8 mouse cellular contexts compared by ENCODE assay signal in the genomic region with DNA sequence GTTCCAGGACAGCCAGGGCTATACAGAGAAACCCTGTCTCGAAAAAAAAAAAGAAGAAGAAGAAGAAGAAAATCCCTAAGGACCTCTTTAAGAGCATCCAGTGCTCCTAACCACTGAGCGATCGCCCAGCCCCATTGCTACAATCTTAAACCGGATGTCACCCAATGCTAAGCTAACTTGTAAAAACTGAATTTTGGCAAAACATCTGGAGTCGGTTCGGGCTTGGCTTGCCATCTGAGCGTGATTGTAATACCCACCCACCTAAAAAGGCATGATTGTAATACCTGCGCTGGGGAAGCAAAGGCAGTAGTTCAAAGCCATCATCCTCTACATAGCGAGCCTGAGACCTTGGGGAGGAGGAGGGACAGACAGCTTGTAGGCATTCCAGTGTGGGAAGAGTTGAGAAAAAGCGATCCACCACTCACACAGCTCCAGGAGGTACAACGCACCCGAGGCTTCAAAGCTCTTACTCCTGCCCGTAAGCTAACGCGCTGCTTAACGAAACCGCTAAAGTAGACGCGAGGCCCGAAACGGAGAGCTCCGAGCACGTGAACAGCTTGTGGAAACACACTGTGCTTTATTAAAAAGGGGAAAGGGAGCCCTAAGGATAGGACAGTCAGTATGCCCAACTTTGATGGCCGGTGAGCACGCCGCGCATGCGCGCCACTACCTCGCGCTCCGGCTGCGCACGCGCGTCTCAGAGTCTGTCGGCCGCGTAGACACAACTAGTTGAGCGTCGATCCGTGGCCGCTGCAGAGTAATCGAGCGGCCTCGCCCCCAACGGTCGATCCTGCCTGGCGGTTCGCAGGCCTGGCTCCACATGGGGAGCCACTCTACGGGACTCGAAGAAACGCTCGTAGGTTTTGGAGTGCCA. TPM values are rescaled to one million over a fixed set of nuclear protein-coding genes. Genes with fewer than 3 reads are reported as not detected.
A peak's percentile ranks its signal among the peaks of the same experiment; 100 is the strongest.
DNase-seq lines count a peak whose midpoint lies in the region; ATAC-seq lines count a peak whose summit lies in the region.

A gene (plus strand): TSS at position 705 of the 874 bp plus-strand sequence.

- H3K4me1 ChIP-seq in hindbrain, embryonic 16.5 days (ENCODE audit: control insufficient read depth, insufficient read depth, low read depth, low read length): peaks cover 21% of the 10 kb centered on the region

- peak within 1 kb of the TSS; percentile 85 for H3K27ac ChIP-seq in hindbrain, embryonic 16.5 days (ENCODE audit: low read depth, low read length)
- peak within 1 kb of the TSS; percentile 56 for H3K27ac ChIP-seq in macrophage

- peak; percentile 94 for ATAC-seq in hindbrain, embryonic 16.5 days

- no peaks in the 10 kb centered on the region for H3K9me3 ChIP-seq in hindbrain, embryonic 16.5 days (ENCODE audit: control insufficient read depth, low read length)

- peak within 1 kb of the TSS; percentile 88 for H3K4me2 ChIP-seq in hindbrain, embryonic 16.5 days (ENCODE audit: low read length)

- under 1% methylated on average over 54 of the region's 54 CpGs for WGBS in hindbrain, embryonic 16.5 days
- under 1% methylated on average over 48 of the region's 54 CpGs for WGBS in macrophage (ENCODE audit: missing documents)

- no peaks in the 10 kb centered on the region; the same call in 1 of the 2 replicates for H3K79me2 ChIP-seq in macrophage (ENCODE audit: inconsistent target)

- DNase-seq in T-cell, adult 2 months (ENCODE audit: low spot score): peak; percentile 92
- peak; percentile 90 to 91 for DNase-seq in cerebellum, postnatal 36 days
- peak; percentile 87 for DNase-seq in gastrocnemius, adult 18-20 months (ENCODE audit: low spot score)
- peak; percentile 85 to 93 for DNase-seq in left cerebral cortex, adult 18-20 months (ENCODE audit: low spot score in 2 of 2)
- peak; percentile 92 for DNase-seq in right cerebral cortex, adult 18-20 months
- DNase-seq in urinary bladder, postnatal 10 days (ENCODE audit: low spot score): peak; percentile 64

- H3K9ac ChIP-seq in hindbrain, embryonic 16.5 days (ENCODE audit: low read depth, low read length): peak within 1 kb of the TSS; percentile 77

- no peaks in the 10 kb centered on the region for H3K27me3 ChIP-seq in hindbrain, embryonic 16.5 days (replicated peaks; ENCODE audit: control insufficient read depth, insufficient read depth, low read length)

- peak within 1 kb of the TSS; percentile 67 for H3K4me3 ChIP-seq in hindbrain, embryonic 16.5 days (ENCODE audit: low read length)
- H3K4me3 ChIP-seq in macrophage (ENCODE audit: inconsistent target): peak within 1 kb of the TSS; percentile 71

- peaks cover 27% of the 10 kb centered on the region for H3K36me3 ChIP-seq in hindbrain, embryonic 16.5 days (ENCODE audit: control insufficient read depth, insufficient read depth, low read length)
- peaks cover 11% of the 10 kb centered on the region for H3K36me3 ChIP-seq in macrophage (ENCODE audit: inconsistent target)

RNA-seq across cellular contexts. Expression of the gene that starts here (rescaled TPM):
- total RNA-seq in gastrocnemius, adult 18-20 months (2021): 10 to 100 TPM; 10.2 to 11.1 TPM
- 32.6 and 34.1 TPM in 2 replicates for polyA plus RNA-seq in hindbrain, embryonic 16.5 days (2015; fragmentation: Nextera tagmentation; extraction: Ambion mirVana)
- total RNA-seq in left cerebral cortex, adult 18-20 months (2021): 10 to 100 TPM; 19.3 to 23.5 TPM
- 10 to 100 TPM in 21 of 26 experiments, 1 to 10 TPM in 5; 5.0 to 56.5 (median 24.3) TPM for total RNA-seq in macrophage (2018; cell fraction: chromatin; rRNA removed)
- total RNA-seq in macrophage (2018; cell fraction: cytosol; rRNA removed): 10 to 100 TPM in 14 of 26 experiments, 1 to 10 TPM in 12; 6.7 to 12.9 (median 10.4) TPM
- total RNA-seq in macrophage (2018; cell fraction: nucleus; rRNA removed): 10 to 100 TPM in 23 of 26 experiments, 1 to 10 TPM in 3; 5.9 to 47.9 (median 17.1) TPM
- polyA plus RNA-seq in macrophage (2018): 11.1 to 15.3 TPM (median 12.5 TPM) in 3 replicates

Comparison
In these comparisons a context has a peak if more than half of its experiments do, and no peak if none do; other contexts are left out.
1. Peak in every context shown above with its lines: DNase-seq, ATAC-seq, H3K4me3 ChIP-seq and H3K27ac ChIP-seq.